Mouse (Mus musculus) T-cell, adult 2 months (primary cell): ENCODE data around the gene Dytn.

Experiments
- DNase-seq: peaks from one replicate; pipeline ENCODE4 v3.0.0; 2022; ENCODE audit warnings: low spot score

Dytn gene

GRCm38 (mm10) chr1:63579153-63579552, 107.6 kb downstream of the Dytn start:
- DNase-seq, result no peak

- no peak for DNase-seq
These were observed 109.9 kb downstream of the Dytn start for GRCm38 (mm10) chr1:63576803-63577202.

DNA sequence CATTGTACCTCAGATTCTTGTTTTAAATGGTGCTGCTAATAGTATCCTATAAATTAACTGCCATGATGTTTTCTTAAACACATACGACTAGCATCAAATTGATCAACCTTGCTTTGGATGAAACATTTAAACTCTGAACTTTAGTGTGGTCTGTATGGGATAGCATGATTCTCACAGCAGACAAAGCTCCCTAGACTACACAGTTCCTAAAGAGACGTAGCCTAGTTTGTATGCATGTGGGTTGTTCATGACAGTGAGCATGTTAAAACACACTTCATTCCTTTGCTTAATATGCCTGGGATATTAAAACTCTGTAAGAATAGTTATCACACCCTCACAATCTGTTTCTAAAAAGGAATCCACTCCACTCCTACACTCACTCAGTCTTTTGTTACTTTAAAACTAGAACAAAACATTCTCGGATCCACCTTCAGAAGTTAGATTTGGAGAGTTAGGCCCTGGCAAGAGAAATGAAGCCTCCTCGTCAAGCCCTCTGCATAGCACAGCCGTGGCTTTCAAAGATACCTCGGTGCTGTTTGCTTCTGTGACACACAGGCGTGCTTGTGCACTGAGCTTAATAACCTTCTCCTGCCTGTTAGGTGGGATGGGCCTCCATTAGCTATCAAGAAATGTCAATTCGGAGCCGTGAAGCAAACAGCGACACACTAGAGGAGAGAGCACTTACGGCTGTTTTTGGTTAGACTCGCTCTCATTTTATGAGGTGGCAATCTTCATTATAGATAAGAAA, 112.7 kb downstream of the Dytn start:
- no peak for DNase-seq

GRCm38 (mm10) chr1:63573432-63573831, 113.3 kb downstream of the Dytn start:
- no peak for DNase-seq
